Mouse (Mus musculus) left cerebral cortex, adult 9 months (tissue): ENCODE data around the gene Tmem234.
"Not testable (repeated sequence)": the region's sequence is repeated elsewhere in the genome, so short reads cannot be mapped to it uniquely, and the experiment has no call there.

Source experiments
- DNase-seq, 2 experiments: peaks; one replicate each; pipeline ENCODE4 v3.0.0; 2022; ENCODE audit warnings: low spot score in 2 of 2

Tmem234 gene

DNA sequence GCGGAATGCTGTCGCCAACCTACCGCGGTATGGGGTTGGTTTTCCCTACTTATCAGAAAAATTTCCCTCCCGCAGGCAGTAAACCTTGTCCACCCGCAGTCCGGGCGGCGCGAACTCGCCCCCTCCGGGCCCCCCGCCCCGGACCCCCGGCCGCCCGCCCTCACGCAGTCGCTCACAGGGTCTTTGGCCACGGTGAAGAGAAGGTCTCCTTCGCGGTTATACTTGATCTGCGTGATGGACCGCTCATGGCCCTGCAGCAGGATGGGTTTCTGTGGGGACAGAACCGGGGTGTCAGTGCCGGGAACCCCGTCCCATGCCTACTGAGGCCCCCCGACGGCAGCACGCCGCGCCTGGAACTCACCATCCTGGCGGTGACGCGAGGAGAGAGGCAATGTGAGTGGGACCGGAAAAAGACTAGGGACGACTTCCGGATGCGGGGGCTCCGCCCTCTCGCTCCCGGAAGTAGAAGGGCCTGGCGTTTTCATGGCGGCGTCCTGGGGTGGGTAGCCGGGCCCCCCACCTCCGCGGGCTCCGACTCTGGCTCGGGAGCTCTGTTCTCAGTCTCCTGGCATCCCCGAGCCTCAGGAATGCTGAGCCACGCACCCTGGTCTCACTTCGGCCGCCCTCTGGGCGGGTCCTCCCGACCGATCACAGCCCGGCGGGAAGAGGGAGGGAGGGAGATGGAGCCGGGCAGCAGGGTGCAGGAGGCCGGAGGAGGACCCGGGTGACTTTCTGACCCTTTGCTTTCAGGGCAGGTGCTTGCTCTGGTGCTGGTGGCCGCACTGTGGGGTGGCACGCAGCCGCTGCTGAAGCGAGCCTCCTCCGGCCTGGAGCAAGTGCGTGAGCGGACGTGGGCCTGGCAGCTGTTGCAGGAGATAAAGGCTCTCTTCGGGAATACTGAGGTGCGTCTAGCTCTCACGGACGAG lies at the start of gene Tmem234, which contains the start of gene Eif3i:
Tmem234 (plus strand) TSS at position 436 of the 926 bp plus-strand sequence.
Eif3i (minus strand) TSS at position 416 of the 926 bp plus-strand sequence.
- peak in 1 of 2 experiments; percentile 80 for DNase-seq

DNA sequence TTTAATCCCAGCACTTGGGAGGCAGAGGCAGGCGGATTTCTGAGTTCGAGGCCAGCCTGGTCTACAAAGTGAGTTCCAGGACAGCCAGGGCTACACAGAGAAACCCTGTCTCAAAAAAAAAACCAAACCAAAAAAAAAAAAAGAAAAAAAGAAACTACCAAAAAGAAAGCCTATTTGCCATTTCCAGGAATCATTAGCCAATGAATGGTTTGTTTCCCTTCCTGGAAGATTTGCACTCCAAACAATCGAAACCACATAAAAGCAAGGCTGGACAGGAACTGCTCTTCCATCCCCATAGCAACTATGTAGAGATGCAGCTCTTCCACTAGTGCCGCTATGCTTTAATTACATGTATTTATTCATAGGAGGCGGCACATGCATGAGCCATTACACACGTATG lies 46.0 kb upstream of the Tmem234 start:
- not testable (repeated sequence) for DNase-seq

DNA sequence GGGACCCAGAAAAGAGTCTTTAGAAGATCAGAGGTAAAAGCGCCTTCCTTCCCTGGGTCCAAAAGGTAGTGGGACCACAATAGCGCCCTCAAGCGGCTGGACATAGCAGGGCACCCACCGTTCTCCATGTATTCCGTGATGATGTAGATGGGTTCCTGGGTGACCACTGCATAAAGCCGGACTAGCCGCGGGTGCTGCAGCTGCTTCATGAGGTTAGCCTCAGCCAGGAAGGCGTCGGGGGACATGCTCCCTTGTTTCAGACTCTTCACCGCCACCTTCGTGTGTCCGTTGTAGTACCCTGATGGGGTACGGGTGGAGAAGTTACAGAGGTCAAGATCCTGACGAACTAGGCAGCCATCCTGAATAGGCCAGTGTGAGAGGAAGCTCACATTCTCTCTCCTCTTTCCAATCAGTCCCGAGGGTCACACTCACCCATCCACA lies 45.0 kb upstream of the Tmem234 start:
- peak in 1 of 2 experiments; percentile 49 for DNase-seq

DNA sequence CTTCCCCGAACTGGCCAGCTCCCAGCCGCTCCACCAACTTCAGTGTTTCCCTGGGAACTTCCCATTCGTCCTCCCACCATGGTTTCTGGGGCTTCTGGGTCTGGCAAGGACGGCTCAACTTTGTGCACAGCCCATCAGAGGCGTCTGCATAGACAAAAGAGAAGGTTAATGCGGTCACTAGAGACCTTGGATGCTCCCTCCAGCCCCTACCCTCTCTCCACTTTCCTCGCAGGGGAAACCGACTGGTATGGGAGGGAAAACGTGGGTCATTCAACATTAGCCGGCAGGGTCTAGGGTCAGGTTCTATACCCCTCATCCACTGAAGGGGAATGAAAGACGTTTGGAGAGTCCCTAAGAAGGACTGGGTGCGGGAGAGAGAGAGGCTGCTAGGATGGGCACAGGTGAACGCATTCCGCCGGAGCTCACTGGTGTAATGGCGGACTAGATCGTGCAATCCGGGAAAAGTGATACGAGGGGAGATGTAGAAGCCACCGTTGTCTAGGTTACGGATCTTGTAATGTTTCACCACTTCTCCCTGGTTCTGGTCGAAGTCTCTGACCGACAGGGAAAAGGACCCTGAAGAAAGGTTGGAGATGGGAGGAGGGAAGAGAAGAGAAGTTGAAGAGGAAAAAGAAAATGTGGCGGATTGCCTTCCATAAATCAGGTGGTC lies 44.5 kb upstream of the Tmem234 start:
- DNase-seq, result peak in 1 of 2 experiments; percentile 12

DNA sequence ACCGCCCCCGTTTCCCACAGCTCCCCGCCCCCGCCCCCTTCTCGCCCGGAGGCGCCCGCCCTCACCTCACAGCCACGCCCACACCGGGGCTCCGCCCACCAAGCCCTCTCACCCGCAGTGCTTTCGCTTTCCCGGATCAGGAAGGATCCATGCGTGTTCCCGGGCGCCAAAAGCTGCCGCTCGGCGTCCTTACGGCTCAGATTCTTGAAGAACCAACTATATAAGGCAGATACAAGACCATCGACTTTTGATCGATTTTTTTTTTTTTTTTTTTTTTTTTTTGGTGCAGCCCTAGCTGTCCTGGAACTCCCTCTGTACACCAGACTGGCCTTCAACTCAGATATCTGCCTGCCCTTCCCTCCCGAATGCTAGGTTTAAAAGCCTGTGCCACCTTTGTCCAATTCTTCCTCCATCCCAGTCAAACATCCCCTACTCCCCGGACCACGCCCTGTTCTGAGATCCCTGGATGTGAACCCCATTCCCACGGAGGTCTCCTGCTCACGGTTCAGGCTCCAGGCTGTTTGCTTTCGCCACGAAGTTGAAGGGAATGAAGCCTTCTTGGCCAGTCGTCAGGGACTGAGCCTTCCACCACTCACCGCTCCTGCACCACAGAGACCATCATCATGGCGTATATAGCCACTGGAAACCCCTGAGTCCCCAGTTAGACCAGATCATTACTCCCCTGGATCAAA lies 43.8 kb upstream of the Tmem234 start:
- DNase-seq, result peak; percentile 37 to 77

DNA sequence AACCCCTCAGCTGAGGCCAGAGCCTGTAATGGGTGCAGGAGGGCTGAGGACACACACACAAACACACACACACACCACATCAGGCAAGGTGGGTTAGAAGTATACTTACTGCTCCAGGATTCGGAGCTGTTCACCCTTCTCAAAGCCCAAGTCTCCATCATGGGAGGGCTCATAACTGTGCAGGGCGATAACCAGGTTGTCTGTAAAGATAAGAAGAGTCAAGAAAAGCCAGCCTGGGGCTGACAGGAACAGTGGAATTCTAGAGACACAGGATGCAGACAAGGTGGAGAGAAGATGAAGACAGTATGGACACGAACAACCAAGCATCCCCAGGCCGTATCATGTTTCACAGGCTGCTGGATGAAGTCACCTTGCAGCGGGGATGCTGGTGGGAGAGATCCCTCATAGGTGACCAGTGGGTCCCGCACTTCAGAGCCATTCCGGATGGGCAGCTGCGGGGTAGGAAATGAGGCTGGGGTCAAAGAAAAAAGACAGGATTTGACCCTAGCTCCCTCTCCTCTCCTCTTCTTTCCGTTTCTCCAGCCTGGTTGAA lies 43.1 kb upstream of the Tmem234 start:
- no peak for DNase-seq

DNA sequence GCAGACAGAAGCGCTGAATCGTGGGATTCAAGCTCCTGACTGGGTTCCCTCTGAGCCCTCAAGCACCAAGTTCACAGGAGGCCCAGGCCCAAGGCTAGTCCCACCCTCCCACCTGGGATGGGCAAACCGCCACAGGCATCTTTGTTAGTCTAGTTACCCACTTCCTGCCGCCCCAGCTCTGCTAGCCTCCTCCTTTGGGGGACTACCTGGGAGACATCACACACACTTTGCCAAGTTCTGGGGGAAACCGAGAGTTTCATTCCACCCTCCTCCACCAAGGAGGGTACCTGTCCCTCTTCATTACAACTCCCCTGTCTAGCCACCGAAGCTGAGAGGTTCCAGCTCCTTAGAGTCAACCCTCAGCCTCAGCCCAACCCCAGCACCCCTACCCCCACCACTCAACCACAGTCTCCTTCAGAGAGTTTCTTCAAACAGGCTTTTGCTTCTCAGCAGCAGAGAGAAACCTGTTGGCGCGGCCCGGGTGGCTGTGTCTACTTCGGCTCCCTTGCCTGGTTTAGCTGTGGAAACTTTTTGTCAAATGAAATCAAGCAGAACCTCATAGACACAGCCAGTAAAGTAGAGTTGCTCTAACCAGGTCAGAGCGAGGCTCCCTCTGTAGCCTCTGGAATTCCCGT lies 42.0 kb upstream of the Tmem234 start:
- DNase-seq, result no peak

DNA sequence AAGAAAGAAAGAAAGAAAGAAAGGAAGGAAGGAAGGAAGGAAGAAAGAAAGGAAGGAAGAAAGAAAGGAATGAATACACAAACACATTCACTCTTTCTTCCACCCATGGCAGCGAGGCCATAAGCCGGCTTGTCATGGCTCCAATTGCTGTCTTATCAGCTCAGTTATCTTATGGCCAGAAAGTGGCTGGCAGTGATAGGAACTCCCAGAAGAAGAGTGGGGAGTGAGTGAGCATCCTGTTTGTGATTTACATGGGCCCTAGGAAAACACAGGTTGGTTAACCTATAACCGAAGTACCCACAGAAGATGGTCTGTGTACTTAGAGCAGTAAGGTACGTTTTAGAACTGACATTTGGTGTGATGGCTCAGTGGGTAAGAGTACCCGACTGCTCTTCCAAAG lies 39.3 kb upstream of the Tmem234 start:
- no peak for DNase-seq

DNA sequence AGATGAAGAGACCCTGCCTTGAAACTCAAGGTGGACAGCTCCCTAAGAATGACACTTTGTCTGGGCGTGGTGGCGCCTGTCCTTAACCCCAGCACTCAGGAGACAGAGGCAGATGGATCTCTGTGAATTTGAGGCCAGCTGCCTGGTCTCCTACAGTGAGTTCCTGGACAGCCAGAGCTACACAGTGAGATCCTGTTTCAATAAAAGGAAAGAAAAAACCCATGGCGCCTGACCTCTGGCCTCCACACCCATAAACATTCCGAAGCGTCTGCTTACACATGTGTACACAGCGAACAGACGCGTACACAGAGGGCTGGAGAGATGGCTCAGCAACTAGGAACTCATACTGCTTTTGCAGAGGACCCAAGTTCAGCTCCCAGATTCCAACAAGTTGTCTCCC lies 36.8 kb upstream of the Tmem234 start:
- DNase-seq, result no peak

DNA sequence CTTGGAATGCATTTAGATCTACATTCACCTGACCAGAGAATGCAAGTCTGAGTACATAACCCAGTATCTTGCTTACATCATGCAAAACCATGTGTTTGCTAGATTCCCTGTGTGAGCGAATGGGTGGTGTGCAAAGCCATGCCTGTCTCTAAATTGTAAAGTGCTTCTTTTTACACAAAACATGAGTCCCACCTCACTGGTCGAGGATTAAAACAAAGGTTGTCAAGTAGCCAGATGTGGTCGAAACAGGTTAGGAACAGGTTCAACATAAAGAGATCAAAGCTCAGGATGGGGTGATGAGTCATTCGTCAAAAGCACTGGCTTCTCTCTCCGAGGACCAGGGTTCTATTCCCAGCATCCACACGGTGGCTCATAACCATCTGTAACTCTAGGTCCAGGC lies 35.3 kb upstream of the Tmem234 start:
- no peak for DNase-seq

DNA sequence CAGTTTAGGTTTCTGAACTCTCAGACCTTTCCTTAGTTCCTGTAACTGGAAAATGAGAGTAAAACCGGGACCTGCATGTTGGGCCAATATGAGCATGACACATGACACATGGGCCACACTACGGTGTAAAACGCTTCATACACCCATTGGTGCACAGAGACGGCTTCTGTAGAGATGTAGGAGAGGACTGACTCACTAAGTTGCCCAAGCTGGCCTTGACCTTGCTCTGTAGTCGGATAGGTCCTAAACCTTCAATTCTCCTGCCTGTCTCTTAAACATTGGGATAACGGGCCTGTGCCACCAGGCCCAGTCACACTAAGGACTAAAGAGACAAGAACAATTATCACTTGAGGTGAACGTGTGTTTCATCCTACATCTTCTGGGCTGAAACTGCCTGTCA lies 32.1 kb upstream of the Tmem234 start:
- DNase-seq, result no peak

DNA sequence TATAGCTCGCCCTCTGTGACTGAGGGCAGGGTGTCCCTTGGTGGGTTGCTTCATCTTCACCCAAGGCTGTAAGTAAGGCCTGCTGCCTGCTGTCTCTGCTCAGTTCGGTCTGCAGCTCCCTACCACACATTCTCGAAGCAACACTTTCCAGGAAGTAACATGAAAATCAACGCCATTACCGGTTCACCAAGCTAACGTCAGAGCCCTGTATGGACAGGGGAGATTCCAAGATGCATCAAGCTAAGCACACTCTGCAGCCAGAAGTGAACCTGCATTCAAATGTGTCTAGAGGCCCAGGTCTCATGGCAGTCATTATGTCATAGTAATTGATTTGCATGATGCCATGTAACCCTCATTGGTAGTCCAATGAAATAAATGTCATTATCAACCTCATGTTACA lies 30.4 kb upstream of the Tmem234 start:
- DNase-seq, result no peak

DNA sequence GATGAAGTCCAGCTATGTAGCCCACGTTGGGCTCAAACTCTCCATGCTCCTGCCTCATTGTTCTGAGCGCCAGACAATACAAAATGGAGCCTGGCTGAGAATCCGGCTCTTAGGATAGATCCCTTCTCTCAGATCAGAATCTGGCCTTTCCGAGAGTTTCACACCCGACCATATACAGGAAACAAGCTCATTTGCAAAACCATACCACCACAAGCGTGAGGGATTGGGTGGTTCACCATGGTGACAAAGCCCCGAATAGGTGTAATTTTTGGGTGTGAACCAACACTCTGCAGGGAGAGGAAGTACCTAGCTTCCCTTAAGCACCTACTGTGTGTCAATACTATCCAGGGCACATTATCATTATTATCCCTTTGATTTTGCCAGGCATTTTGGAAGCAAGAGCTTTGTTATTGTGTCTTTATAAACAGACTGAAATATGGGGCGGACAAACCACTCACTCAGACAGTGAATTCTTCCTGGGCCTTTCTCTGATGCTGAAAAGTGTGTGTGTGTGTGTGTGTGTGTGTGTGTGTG lies 28.9 kb upstream of the Tmem234 start:
- no peak for DNase-seq

DNA sequence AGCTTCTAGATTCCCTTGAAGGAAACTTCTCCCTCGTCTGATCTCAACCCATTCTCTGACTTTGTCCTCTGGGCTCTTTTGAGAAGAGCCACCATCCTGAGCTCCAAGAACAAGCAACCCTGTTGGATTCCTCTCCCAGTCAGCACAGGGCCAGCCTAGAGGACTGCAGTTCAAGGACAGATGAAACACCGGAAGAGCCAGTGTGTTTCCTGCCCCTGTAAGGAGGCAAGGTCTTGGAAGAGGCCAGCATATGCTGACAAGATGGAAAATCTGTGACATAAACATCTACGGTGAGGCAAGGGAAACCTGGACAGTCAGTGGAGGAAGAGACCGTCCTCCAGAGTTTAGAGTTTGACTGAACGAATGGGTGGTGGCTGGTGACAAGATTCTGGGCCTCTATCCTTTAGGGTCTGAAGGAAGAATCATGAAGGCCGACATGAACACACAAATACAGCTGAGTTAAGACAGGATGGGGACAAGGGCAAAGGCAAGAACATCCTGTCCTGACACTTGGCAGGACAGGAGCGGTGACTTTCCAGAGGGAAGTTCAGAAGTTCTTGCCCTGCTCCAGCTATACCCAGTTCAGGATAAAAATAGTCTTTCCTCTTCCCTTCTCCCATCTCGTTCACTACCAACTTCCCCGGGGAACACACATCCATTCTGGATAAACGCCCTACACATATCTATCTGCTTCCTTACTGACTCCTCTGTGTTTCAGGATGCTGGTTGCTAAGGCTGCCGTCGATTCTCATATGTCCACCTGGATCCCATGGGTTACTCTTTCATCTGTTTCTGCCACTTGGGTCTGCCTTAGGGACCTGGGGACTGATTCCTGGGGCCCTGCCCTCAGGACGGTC lies 28.0 kb upstream of the Tmem234 start:
- DNase-seq, result no peak

DNA sequence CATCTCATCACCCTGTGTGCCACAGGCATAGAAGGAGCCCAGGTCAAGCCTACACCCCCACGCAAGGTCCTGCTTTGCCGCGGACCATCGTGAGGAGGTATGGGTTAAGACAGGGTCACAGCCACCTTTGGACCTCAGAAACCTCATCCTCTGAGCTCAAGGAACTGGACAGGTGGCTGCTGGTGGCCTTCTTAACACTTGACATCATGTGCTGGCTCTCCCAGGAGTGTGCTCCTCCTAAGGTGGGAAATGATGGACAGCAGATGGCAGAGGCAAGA lies 27.4 kb upstream of the Tmem234 start:
- DNase-seq, result no peak

DNA sequence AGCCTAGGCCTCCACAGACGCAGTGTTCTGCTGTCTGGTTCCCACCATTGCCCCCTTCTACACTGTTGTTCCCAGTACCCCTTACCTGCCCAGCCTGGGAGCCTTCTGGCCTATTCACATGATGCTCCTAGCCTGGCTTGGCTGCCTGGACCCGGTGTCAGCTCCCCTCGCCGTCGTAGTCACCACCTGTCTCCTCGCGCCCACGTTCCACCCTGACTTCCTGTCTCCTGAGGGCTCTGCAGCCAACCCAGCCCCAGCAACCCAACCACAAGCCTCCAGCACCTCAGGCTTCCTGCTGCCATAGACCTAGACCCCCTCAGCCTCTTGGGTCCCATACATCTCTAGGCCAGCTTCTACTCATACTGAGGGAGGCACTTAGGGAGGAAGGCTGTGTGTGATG lies 27.0 kb upstream of the Tmem234 start, which contains the start of gene Lck:
Lck (minus strand) TSS at position 212 of the 400 bp plus-strand sequence.
- no peak for DNase-seq

DNA sequence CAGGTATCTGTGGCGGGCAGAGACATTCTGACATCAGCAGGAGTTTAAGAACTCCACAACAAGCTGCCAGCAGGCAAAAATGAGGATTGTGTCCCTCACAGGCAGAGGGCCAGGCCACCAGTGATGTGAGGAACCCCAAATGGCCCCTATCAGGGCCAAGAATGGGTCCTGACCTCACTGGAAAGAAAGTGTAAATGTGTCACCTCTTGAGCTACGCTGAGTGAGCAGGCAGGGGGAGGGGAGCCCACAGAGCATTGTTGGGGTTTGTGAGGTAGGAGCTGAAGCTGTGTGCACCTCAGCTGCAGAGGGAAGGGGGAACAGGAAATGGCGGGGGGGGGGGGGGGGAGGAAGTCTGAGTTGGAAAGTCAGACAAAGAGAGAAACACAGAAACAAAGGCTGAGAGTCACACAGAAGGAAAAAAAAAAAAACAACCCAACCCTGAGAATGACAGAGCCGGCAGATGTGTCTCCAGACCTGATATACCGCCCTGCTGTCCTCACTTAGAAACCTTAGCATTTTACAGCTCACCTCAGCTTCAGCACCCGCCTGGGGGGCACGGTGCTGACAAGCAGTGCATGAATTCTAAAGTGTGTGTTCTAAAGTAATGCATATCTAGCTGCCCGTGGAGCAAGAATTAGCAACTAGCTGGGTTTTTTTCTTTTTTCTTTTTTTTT lies 25.2 kb upstream of the Tmem234 start:
- DNase-seq, result no peak

DNA sequence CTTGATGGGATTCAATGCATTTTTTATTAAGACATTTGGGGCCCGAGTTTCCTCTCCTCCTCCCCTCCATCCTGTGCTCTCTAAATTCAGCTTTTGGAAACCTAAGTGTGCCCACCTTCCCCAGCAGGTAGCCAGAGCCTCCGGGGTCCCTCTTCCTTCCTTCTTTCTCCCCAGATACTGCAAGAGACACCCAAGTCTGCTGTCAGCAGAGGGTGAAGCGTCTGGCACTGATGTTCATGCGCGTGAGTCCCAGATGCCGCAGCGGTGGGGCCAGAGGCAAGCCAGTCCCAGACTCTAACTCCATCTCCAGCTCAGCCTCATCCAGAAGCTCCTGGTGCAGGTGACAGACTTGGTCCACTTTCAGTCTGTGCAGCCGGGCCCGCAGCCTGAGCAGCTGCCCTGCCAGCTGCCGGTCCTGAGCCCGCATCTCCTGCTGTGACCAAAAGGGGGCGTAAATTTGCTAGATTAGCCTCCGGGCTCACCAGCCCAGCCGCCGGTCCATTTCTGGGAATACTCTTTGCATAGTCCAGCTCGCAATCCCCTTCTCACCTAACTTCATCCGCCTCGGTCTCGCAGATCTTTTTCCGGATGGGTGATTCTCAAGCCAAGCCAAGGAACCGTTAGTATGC lies 23.5 kb upstream of the Tmem234 start:
- peak in 1 of 2 experiments; percentile 58 for DNase-seq

DNA sequence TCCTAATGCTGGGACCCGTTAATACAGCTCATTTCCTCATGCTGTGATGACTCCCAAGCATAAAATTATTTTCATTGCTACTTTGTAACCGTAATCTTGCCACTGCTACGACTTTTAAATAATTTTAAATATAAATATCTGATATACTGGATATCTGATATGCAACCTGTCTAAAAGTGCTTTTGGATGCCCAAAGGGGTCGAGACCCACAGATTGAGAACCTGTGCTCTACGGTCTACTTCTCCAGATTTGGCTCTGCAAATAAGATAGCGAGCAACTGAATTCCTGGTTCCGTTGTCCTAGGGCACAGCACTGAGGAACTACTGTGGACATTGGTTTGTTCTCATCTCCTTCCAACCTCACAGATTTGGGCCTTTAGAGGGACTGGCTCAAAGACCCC lies 22.8 kb upstream of the Tmem234 start:
- no peak for DNase-seq
